Mouse (Mus musculus) heart, postnatal 25 days (tissue): Measurements from ENCODE around the gene Atg2a. TPM values are rescaled to one million over a fixed set of nuclear protein-coding genes. Genes with fewer than 3 reads are reported as not detected.

Source experiments
- DNase-seq: peaks from one replicate; pipeline ENCODE4 v3.0.0; 2022; ENCODE audit warnings: low spot score
- intact Hi-C: fragments of 180-260 bp; cut with DNase I; formaldehyde crosslinking; loops from one replicate; pipeline ENCODE4 v1.15.1; 2025
- total RNA-seq, 2 experiments: library from RNA; stranded (reverse); gene quantifications; 2 replicates each; pipeline ENCODE4 v1.2.3; 2021

Gene Atg2a
- total RNA-seq, 2 experiments from 2014 or later, result 22.0 to 22.2 TPM

- DNase-seq, result no peak
- intact Hi-C loops, result no loop called here
Observed at GRCm38 (mm10) chr19:6243226-6243625, 1.8 kb downstream of the Atg2a start.

- intact Hi-C loops, result loop anchor here (5.0 kb wide), 1 partner anchor 701 kb away; no protein-coding TSS in a partner anchor
- DNase-seq, result no peak
Observed at GRCm38 (mm10) chr19:6245806-6246205, 4.3 kb downstream of the Atg2a start.

GRCm38 (mm10) chr19:6247526-6248300 is 6.2 kb downstream of the Atg2a start:
- no peak for DNase-seq
- intact Hi-C loops, result loop anchor here (5.0 kb wide), 1 partner anchor 700 kb away; no protein-coding TSS in a partner anchor

GRCm38 (mm10) chr19:6253021-6253420 is 11.6 kb downstream of the Atg2a start:
- DNase-seq, result no peak
- intact Hi-C loops, result no loop called here

- intact Hi-C loops, result no loop called here
- no peak for DNase-seq
Observed at GRCm38 (mm10) chr19:6260428-6260827, 19.0 kb downstream of the Atg2a start.

GRCm38 (mm10) chr19:6260946-6261345 is 19.5 kb downstream of the Atg2a start:
- intact Hi-C loops, result no loop called here
- DNase-seq, result no peak

GRCm38 (mm10) chr19:6261379-6261778 is 19.9 kb downstream of the Atg2a start:
- intact Hi-C loops, result no loop called here
- no peak for DNase-seq

- DNase-seq, result no peak
- intact Hi-C loops, result loop anchor here (2.0 kb wide), 1 partner anchor 69 kb away; no protein-coding TSS in a partner anchor
Observed at GRCm38 (mm10) chr19:6262222-6262621, 20.8 kb downstream of the Atg2a start.

- intact Hi-C loops, result loop anchor here (2.0 kb wide), 1 partner anchor 68 kb away; no protein-coding TSS in a partner anchor
Observed at GRCm38 (mm10) chr19:6262839-6263433, 21.5 kb downstream of the Atg2a start.

GRCm38 (mm10) chr19:6264200-6264599 is 22.7 kb downstream of the Atg2a start:
- DNase-seq, result no peak
- intact Hi-C loops, result no loop called here

More at GRCm38 (mm10) chr19:6262839-6263433, 21.5 kb downstream of the Atg2a start:
- DNase-seq, result no peak

- DNase-seq, result no peak
- intact Hi-C loops, result no loop called here
Observed at GRCm38 (mm10) chr19:6264945-6265344, 23.5 kb downstream of the Atg2a start.

- no peak for DNase-seq
- intact Hi-C loops, result no loop called here
Observed at GRCm38 (mm10) chr19:6265727-6266182, 24.3 kb downstream of the Atg2a start.

- DNase-seq, result peak; percentile 55
- intact Hi-C loops, result loop anchor here (1.0 kb wide), 1 partner anchor 37 kb away; no protein-coding TSS in a partner anchor
Observed at GRCm38 (mm10) chr19:6267306-6268169, 26.1 kb downstream of the Atg2a start.

GRCm38 (mm10) chr19:6268170-6268528 is 26.7 kb downstream of the Atg2a start:
- peak; percentile 75 for DNase-seq
- intact Hi-C loops, result loop anchor here (1.0 kb wide), 1 partner anchor 36 kb away; no protein-coding TSS in a partner anchor

- intact Hi-C loops, result loop anchor here (1.0 kb wide), 1 partner anchor 36 kb away; no protein-coding TSS in a partner anchor
- no peak for DNase-seq
Observed at GRCm38 (mm10) chr19:6268670-6269132, 27.2 kb downstream of the Atg2a start.

- no peak for DNase-seq
- intact Hi-C loops, result no loop called here
Observed at GRCm38 (mm10) chr19:6269798-6270475, 28.5 kb downstream of the Atg2a start.

- intact Hi-C loops, result no loop called here
- no peak for DNase-seq
Observed at GRCm38 (mm10) chr19:6270661-6271060, 29.2 kb downstream of the Atg2a start.

GRCm38 (mm10) chr19:6271206-6271605 is 29.7 kb downstream of the Atg2a start:
- intact Hi-C loops, result no loop called here
- no peak for DNase-seq

- DNase-seq, result no peak
- intact Hi-C loops, result no loop called here
Observed at GRCm38 (mm10) chr19:6272053-6272452, 30.6 kb downstream of the Atg2a start.
